Comparison of ENCODE assay signal across 24 mouse cellular contexts in genomic region chr5:57819788-57820187, GRCm38 (mm10).
A peak's percentile ranks its signal among the peaks of the same experiment; 100 is the strongest.
DNase-seq lines count a peak whose midpoint lies in the region; ATAC-seq and TF ChIP-seq lines count a peak whose summit lies in the region.
"Had no signal": no experiment of that assay in that cellular context is flagged by ENCODE, and none has a peak within 500 bp of the region (broad histone marks: within the 10 kb centered on the region; RNA-seq: fewer than 3 reads in every experiment).

No protein-coding gene starts in this region.

- TF ChIP-seq CTCF in left cerebral cortex, adult 2 months (IDR thresholded peaks at IDR 0.05): no peak

- no peak overlapping the region for H3K9ac ChIP-seq in hindbrain, embryonic 16.5 days (ENCODE audit: low read depth, low read length)
- H3K9ac ChIP-seq in kidney, embryonic 15.5 days: no peak overlapping the region
- H3K9ac ChIP-seq: embryonic facial prominence, embryonic 12.5 days; forebrain, embryonic 13.5 days; forebrain, embryonic 15.5 days had no signal

- no peaks in the 10 kb centered on the region for H3K9me3 ChIP-seq in hindbrain, embryonic 16.5 days (ENCODE audit: control insufficient read depth, low read length)
- no peaks in the 10 kb centered on the region for H3K9me3 ChIP-seq in hindbrain, embryonic 10.5 days
- H3K9me3 ChIP-seq in kidney, embryonic 15.5 days (replicated peaks): no peaks in the 10 kb centered on the region
- H3K9me3 ChIP-seq: embryonic facial prominence, embryonic 10.5 days; embryonic facial prominence, embryonic 12.5 days; forebrain, embryonic 13.5 days; forebrain, embryonic 15.5 days; G1E had no signal

- H3K27ac ChIP-seq in hindbrain, embryonic 16.5 days (ENCODE audit: low read depth, low read length): no peak overlapping the region
- no peak overlapping the region for H3K27ac ChIP-seq in hindbrain, embryonic 10.5 days
- H3K27ac ChIP-seq in kidney, embryonic 15.5 days: no peak overlapping the region
- H3K27ac ChIP-seq in left cerebral cortex, adult 2 months: peak overlapping the region; percentile 50; the same call in 1 of the 2 replicates
- H3K27ac ChIP-seq: embryonic facial prominence, embryonic 10.5 days; embryonic facial prominence, embryonic 12.5 days; forebrain, embryonic 13.5 days; forebrain, embryonic 15.5 days had no signal

- no peak overlapping the region for H3K4me3 ChIP-seq in hindbrain, embryonic 16.5 days (ENCODE audit: low read length)
- H3K4me3 ChIP-seq in hindbrain, embryonic 10.5 days: no peak overlapping the region
- no peak overlapping the region for H3K4me3 ChIP-seq in kidney, embryonic 15.5 days (replicated peaks)
- H3K4me3 ChIP-seq in left cerebral cortex, adult 2 months: no peak overlapping the region
- H3K4me3 ChIP-seq: embryonic facial prominence, embryonic 10.5 days; embryonic facial prominence, embryonic 12.5 days; forebrain, embryonic 13.5 days; forebrain, embryonic 15.5 days had no signal

- H3K36me3 ChIP-seq in hindbrain, embryonic 16.5 days (ENCODE audit: control insufficient read depth, insufficient read depth, low read length): no peaks in the 10 kb centered on the region
- no peaks in the 10 kb centered on the region for H3K36me3 ChIP-seq in hindbrain, embryonic 10.5 days
- H3K36me3 ChIP-seq in kidney, embryonic 15.5 days: no peaks in the 10 kb centered on the region
- H3K36me3 ChIP-seq: embryonic facial prominence, embryonic 10.5 days; embryonic facial prominence, embryonic 12.5 days; forebrain, embryonic 15.5 days; G1E had no signal

- H3K4me2 ChIP-seq in hindbrain, embryonic 16.5 days (ENCODE audit: low read length): no peak overlapping the region
- H3K4me2 ChIP-seq in kidney, embryonic 15.5 days: no peak overlapping the region
- H3K4me2 ChIP-seq: embryonic facial prominence, embryonic 12.5 days; forebrain, embryonic 13.5 days; forebrain, embryonic 15.5 days had no signal

- H3K27me3 ChIP-seq in hindbrain, embryonic 16.5 days (replicated peaks; ENCODE audit: control insufficient read depth, insufficient read depth, low read length): no peaks in the 10 kb centered on the region
- H3K27me3 ChIP-seq in hindbrain, embryonic 10.5 days (ENCODE audit: insufficient read depth, poor library complexity, severe bottlenecking): no peaks in the 10 kb centered on the region
- H3K27me3 ChIP-seq in kidney, embryonic 15.5 days: no peaks in the 10 kb centered on the region
- H3K27me3 ChIP-seq: CH12.LX; embryonic facial prominence, embryonic 12.5 days; forebrain, embryonic 13.5 days; forebrain, embryonic 15.5 days; Patski had no signal

- WGBS in hindbrain, embryonic 16.5 days: 74% methylated on average over 2 of the region's 2 CpGs
- WGBS in hindbrain, embryonic 10.5 days: 89% methylated on average over 2 of the region's 2 CpGs
- WGBS in kidney, embryonic 15.5 days: 56% methylated on average over 2 of the region's 2 CpGs

- intact Hi-C loops in left cerebral cortex, adult 2 months (cut with DNase I): loop anchor here (5.0 kb wide), 1 partner anchor 102 kb away; the partner anchor contains the start of gene Pcdh7

- 0 out of 2 replicates have a peak, but pooled peaks have one; percentile 37 for ATAC-seq in hindbrain, embryonic 16.5 days
- peak; percentile 60; the same call in 1 of the 2 replicates for ATAC-seq in kidney, embryonic 15.5 days (replicated peaks; ENCODE audit: low FRiP score)
- ATAC-seq: activated CD4-positive, CD25-positive, alpha-beta regulatory T cell, adult 4 months; CD4-positive, CD25-positive, alpha-beta regulatory T cell, adult 4 months; forebrain, embryonic 13.5 days; forebrain, embryonic 15.5 days; Patski had no signal

- peaks cover 3% of the 10 kb centered on the region; the same call in 1 of the 2 replicates for H3K4me1 ChIP-seq in hindbrain, embryonic 16.5 days (ENCODE audit: control insufficient read depth, insufficient read depth, low read depth, low read length)
- H3K4me1 ChIP-seq in hindbrain, embryonic 10.5 days (replicated peaks): no peaks in the 10 kb centered on the region
- peaks cover 7% of the 10 kb centered on the region for H3K4me1 ChIP-seq in kidney, embryonic 15.5 days
- H3K4me1 ChIP-seq: embryonic facial prominence, embryonic 12.5 days; forebrain, embryonic 13.5 days; forebrain, embryonic 15.5 days had no signal

- DNase-seq in hindbrain, embryonic 10.5 days (ENCODE audit: low spot score): no peak
- no peak for DNase-seq in kidney, adult 8-10 months
- DNase-seq in left cerebral cortex, adult 2 months (ENCODE audit: extremely low spot score in 1 of 2, low spot score in 2 of 2): no peak
- DNase-seq in left cerebral cortex, adult 18-20 months (ENCODE audit: low spot score in 2 of 2): no peak
- DNase-seq: adrenal gland, adult 8-10 months; adrenal gland, postnatal 14 days; adrenal gland, postnatal 36 days; B cell, adult 2 months; cerebellum, adult 11-12 months; cerebellum, adult 2 months; cerebellum, adult 9-10 months; cerebellum, postnatal 10 days; cerebellum, postnatal 25 days had no signal
